Mouse (Mus musculus): ENCODE data around the gene Rerg. TPM values are rescaled to one million over a fixed set of nuclear protein-coding genes. Genes with fewer than 3 reads are reported as not detected.
A peak's percentile ranks its signal among the peaks of the same experiment; 100 is the strongest.

The Rerg gene
- polyA plus RNA-seq, 1 experiment = 4.3 TPM

- TF ChIP-seq POLR2A (IDR thresholded peaks at IDR 0.05; ENCODE audit: borderline replicate concordance, extremely low read depth, insufficient read depth, insufficient read length, poor library complexity, severe bottlenecking) = no peak
- TF ChIP-seq CTCF (IDR thresholded peaks at IDR 0.05; ENCODE audit: borderline replicate concordance, extremely low read depth, insufficient read depth, insufficient read length) = no peak
- no peak for DNase-seq (ENCODE audit: low read depth)
Measured at GRCm38 (mm10) chr6:137190577-137190976, 20.3 kb upstream of the Rerg start.

- no peak for TF ChIP-seq POLR2A (IDR thresholded peaks at IDR 0.05; ENCODE audit: borderline replicate concordance, extremely low read depth, insufficient read depth, insufficient read length, poor library complexity, severe bottlenecking)
- TF ChIP-seq CTCF (IDR thresholded peaks at IDR 0.05; ENCODE audit: borderline replicate concordance, extremely low read depth, insufficient read depth, insufficient read length) = no peak
- peak; percentile 35 for DNase-seq (ENCODE audit: low read depth)
Measured at GRCm38 (mm10) chr6:137188375-137188926, 18.2 kb upstream of the Rerg start.

GRCm38 (mm10) chr6:137187426-137187825 lies 17.1 kb upstream of the Rerg start:
- DNase-seq (ENCODE audit: low read depth) = peak; percentile 32
- TF ChIP-seq POLR2A (IDR thresholded peaks at IDR 0.05; ENCODE audit: borderline replicate concordance, extremely low read depth, insufficient read depth, insufficient read length, poor library complexity, severe bottlenecking) = no peak
- TF ChIP-seq CTCF (IDR thresholded peaks at IDR 0.05; ENCODE audit: borderline replicate concordance, extremely low read depth, insufficient read depth, insufficient read length) = no peak

GRCm38 (mm10) chr6:137180636-137181035 lies 10.3 kb upstream of the Rerg start:
- DNase-seq (ENCODE audit: low read depth) = no peak
- TF ChIP-seq CTCF (IDR thresholded peaks at IDR 0.05; ENCODE audit: borderline replicate concordance, extremely low read depth, insufficient read depth, insufficient read length) (no peak), POLR2A (IDR thresholded peaks at IDR 0.05; ENCODE audit: borderline replicate concordance, extremely low read depth, insufficient read depth, insufficient read length, poor library complexity, severe bottlenecking) (no peak)

GRCm38 (mm10) chr6:137180115-137180514 lies 9.8 kb upstream of the Rerg start:
- TF ChIP-seq POLR2A (IDR thresholded peaks at IDR 0.05; ENCODE audit: borderline replicate concordance, extremely low read depth, insufficient read depth, insufficient read length, poor library complexity, severe bottlenecking) (no peak), CTCF (IDR thresholded peaks at IDR 0.05; ENCODE audit: borderline replicate concordance, extremely low read depth, insufficient read depth, insufficient read length) (no peak)

GRCm38 (mm10) chr6:137179026-137179425 lies 8.7 kb upstream of the Rerg start:
- TF ChIP-seq CTCF (IDR thresholded peaks at IDR 0.05; ENCODE audit: borderline replicate concordance, extremely low read depth, insufficient read depth, insufficient read length) (no peak), POLR2A (IDR thresholded peaks at IDR 0.05; ENCODE audit: borderline replicate concordance, extremely low read depth, insufficient read depth, insufficient read length, poor library complexity, severe bottlenecking) (no peak)
- DNase-seq (ENCODE audit: low read depth) = peak; percentile 89

More at GRCm38 (mm10) chr6:137180115-137180514, 9.8 kb upstream of the Rerg start:
- no peak for DNase-seq (ENCODE audit: low read depth)

GRCm38 (mm10) chr6:137170646-137171045 lies 349 bp upstream of the Rerg start:
- no peak for DNase-seq (ENCODE audit: low read depth)
- TF ChIP-seq POLR2A (IDR thresholded peaks at IDR 0.05; ENCODE audit: borderline replicate concordance, extremely low read depth, insufficient read depth, insufficient read length, poor library complexity, severe bottlenecking) = no peak
- TF ChIP-seq CTCF (IDR thresholded peaks at IDR 0.05; ENCODE audit: borderline replicate concordance, extremely low read depth, insufficient read depth, insufficient read length) = no peak

GRCm38 (mm10) chr6:137169171-137169968 lies 927 bp downstream of the Rerg start:
- peak; percentile 96 for DNase-seq (ENCODE audit: low read depth)
- TF ChIP-seq POLR2A (IDR thresholded peaks at IDR 0.05; ENCODE audit: borderline replicate concordance, extremely low read depth, insufficient read depth, insufficient read length, poor library complexity, severe bottlenecking) (no peak), CTCF (IDR thresholded peaks at IDR 0.05; ENCODE audit: borderline replicate concordance, extremely low read depth, insufficient read depth, insufficient read length) (peak; percentile 96)

GRCm38 (mm10) chr6:137166843-137167242 lies 3.5 kb downstream of the Rerg start:
- no peak for TF ChIP-seq CTCF (IDR thresholded peaks at IDR 0.05; ENCODE audit: borderline replicate concordance, extremely low read depth, insufficient read depth, insufficient read length)
- no peak for TF ChIP-seq POLR2A (IDR thresholded peaks at IDR 0.05; ENCODE audit: borderline replicate concordance, extremely low read depth, insufficient read depth, insufficient read length, poor library complexity, severe bottlenecking)
- peak; percentile 70 for DNase-seq (ENCODE audit: low read depth)

GRCm38 (mm10) chr6:137163571-137163970 lies 6.7 kb downstream of the Rerg start:
- TF ChIP-seq POLR2A (IDR thresholded peaks at IDR 0.05; ENCODE audit: borderline replicate concordance, extremely low read depth, insufficient read depth, insufficient read length, poor library complexity, severe bottlenecking) (no peak), CTCF (IDR thresholded peaks at IDR 0.05; ENCODE audit: borderline replicate concordance, extremely low read depth, insufficient read depth, insufficient read length) (no peak)
- no peak for DNase-seq (ENCODE audit: low read depth)

- no peak for DNase-seq (ENCODE audit: low read depth)
- TF ChIP-seq POLR2A (IDR thresholded peaks at IDR 0.05; ENCODE audit: borderline replicate concordance, extremely low read depth, insufficient read depth, insufficient read length, poor library complexity, severe bottlenecking) (no peak), CTCF (IDR thresholded peaks at IDR 0.05; ENCODE audit: borderline replicate concordance, extremely low read depth, insufficient read depth, insufficient read length) (no peak)
Measured at GRCm38 (mm10) chr6:137163061-137163460, 7.2 kb downstream of the Rerg start.

GRCm38 (mm10) chr6:137162481-137162880 lies 7.8 kb downstream of the Rerg start:
- no peak for TF ChIP-seq POLR2A (IDR thresholded peaks at IDR 0.05; ENCODE audit: borderline replicate concordance, extremely low read depth, insufficient read depth, insufficient read length, poor library complexity, severe bottlenecking)
- no peak for TF ChIP-seq CTCF (IDR thresholded peaks at IDR 0.05; ENCODE audit: borderline replicate concordance, extremely low read depth, insufficient read depth, insufficient read length)
- no peak for DNase-seq (ENCODE audit: low read depth)
